Mouse (Mus musculus) embryonic fibroblast, embryonic 13.5 days (primary cell): ENCODE data around the gene Chat.

Experiments used
- CTCF ChIP-seq: IDR thresholded peaks from 2 replicates; pipeline ENCODE4 v1.5.1; 2011; ENCODE audit warnings: mild to moderate bottlenecking, control low read depth, low read length, moderate library complexity, borderline replicate concordance; ENCODE audit not compliant: insufficient read depth
- POLR2A ChIP-seq: IDR thresholded peaks from 2 replicates; pipeline ENCODE4 v1.6.1; 2011; ENCODE audit warnings: low read depth, mild to moderate bottlenecking, control low read depth, low read length, moderate library complexity

DNA sequence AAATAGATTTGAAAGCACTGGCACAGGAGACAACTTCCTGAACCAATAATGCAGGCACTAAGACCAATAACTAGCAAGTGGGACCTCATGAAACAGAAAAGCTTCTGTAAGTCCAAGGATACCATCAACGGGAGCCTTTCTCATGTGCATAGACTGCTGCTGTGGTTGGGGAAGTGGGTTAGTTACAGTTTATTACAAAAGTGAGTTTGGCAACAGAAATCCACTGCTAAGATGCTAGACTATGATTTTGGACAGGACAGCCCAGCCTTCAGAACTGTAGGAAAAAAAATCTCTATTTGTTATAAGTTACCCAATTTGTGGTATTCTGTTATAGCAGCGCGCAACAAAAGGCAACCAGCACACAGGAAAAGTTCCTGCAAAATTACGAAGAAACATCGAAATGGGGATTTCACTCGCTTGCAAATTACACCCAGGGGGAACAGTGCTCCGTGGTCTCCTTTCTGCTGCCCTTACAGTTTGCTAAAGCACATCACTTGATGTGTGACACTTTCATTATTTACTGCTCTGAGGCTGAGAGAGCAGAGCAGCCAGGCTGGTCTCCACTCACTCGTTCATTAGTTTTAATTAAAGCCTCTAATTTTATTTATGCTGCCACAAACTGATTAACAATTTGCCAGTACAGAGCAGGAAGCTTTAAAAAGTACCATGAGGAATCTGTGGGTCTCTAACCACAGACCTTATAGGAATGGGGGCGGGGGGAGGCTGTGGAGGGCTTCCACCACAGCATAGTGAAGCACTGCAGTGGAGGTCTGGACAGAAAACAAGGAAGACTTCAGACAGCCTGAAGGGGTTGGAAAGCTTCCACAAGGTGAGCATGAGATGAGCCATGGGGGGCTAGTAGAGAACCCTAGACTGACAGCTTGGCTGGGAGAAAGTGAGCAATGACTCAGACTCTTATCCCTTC is 37.2 kb upstream of the Chat start:
- TF ChIP-seq POLR2A = no peak
- TF ChIP-seq CTCF = no peak
